Mouse (Mus musculus): ENCODE results near the gene Gm20388.

DNA sequence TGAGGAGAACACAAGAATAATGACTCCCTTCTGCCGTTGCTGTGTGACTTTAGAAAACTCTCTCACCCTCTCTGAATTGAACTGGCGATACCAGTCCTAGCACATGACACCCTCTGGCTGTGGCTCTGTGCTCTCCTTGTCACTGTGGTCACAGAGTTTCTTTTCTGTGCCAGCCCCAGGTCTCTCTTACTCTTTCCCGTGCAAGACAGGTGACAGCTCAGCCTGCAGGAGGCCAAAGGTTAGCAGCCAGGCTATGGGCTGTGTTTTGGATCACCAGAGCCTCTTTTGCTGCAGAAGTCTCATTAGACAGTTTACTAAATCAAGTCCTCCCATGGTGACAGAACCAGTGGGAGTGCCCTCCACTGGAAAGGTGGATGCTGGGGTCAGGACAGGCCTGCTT is 463.0 kb downstream of the Gm20388 start:
- no peak for TF ChIP-seq CTCF (IDR thresholded peaks at IDR 0.05; ENCODE audit: extremely low read depth, insufficient read depth, low read length)
- TF ChIP-seq POLR2A (IDR thresholded peaks at IDR 0.05; ENCODE audit: extremely low read depth, insufficient read depth, low read length) = no peak

All from cortical plate, adult 2 months (tissue).